Comparison of ENCODE assay signal across 12 mouse cellular contexts in genomic region chr6:61155059-61155629, GRCm38 (mm10). TPM values are rescaled to one million over a fixed set of nuclear protein-coding genes. Genes with fewer than 3 reads are reported as not detected.
DNase-seq lines count a peak whose midpoint lies in the region; ATAC-seq and TF ChIP-seq lines count a peak whose summit lies in the region.
"Had no signal": no experiment of that assay in that cellular context is flagged by ENCODE, and none has a peak within 500 bp of the region (broad histone marks: within the 10 kb centered on the region; RNA-seq: fewer than 3 reads in every experiment).

No protein-coding gene starts in this region.

- no peaks in the 10 kb centered on the region for H3K9me3 ChIP-seq in midbrain, embryonic 10.5 days (replicated peaks)
- no peaks in the 10 kb centered on the region for H3K9me3 ChIP-seq in midbrain, postnatal 0 days (ENCODE audit: low read length)
- no peaks in the 10 kb centered on the region for H3K9me3 ChIP-seq in forebrain, embryonic 13.5 days (replicated peaks)
- H3K9me3 ChIP-seq in midbrain, embryonic 12.5 days = no peaks in the 10 kb centered on the region
- H3K9me3 ChIP-seq: limb, embryonic 12.5 days had no signal

- no peak overlapping the region for H3K9ac ChIP-seq in midbrain, postnatal 0 days (replicated peaks; ENCODE audit: low read length, poor library complexity, severe bottlenecking)
- no peak overlapping the region for H3K9ac ChIP-seq in forebrain, embryonic 13.5 days
- H3K9ac ChIP-seq in midbrain, embryonic 12.5 days (replicated peaks) = no peak overlapping the region
- H3K9ac ChIP-seq: limb, embryonic 12.5 days had no signal

- no peaks in the 10 kb centered on the region for H3K36me3 ChIP-seq in midbrain, embryonic 10.5 days
- H3K36me3 ChIP-seq in midbrain, postnatal 0 days (ENCODE audit: insufficient read depth, low read length) = no peaks in the 10 kb centered on the region
- no peaks in the 10 kb centered on the region for H3K36me3 ChIP-seq in forebrain, embryonic 13.5 days (ENCODE audit: poor library complexity, severe bottlenecking)
- H3K36me3 ChIP-seq in midbrain, embryonic 12.5 days = no peaks in the 10 kb centered on the region
- H3K36me3 ChIP-seq: limb, embryonic 12.5 days had no signal

- no peak for TF ChIP-seq CTCF in midbrain, postnatal 0 days (IDR thresholded peaks at IDR 0.05)

- H3K27me3 ChIP-seq in midbrain, embryonic 10.5 days (ENCODE audit: low read depth, poor library complexity, severe bottlenecking) = no peaks in the 10 kb centered on the region
- no peaks in the 10 kb centered on the region for H3K27me3 ChIP-seq in midbrain, postnatal 0 days (ENCODE audit: insufficient read depth, low read length)
- H3K27me3 ChIP-seq in forebrain, embryonic 13.5 days = no peaks in the 10 kb centered on the region
- no peaks in the 10 kb centered on the region for H3K27me3 ChIP-seq in midbrain, embryonic 12.5 days
- H3K27me3 ChIP-seq: limb, embryonic 12.5 days had no signal

- DNase-seq in midbrain, embryonic 10.5 days (ENCODE audit: low spot score) = peak; percentile 16
- no peak for DNase-seq in midbrain, postnatal 0 days (ENCODE audit: low spot score)
- DNase-seq in retina, postnatal 7 days (ENCODE audit: low read depth, low spot score) = peak; percentile 27
- no peak for DNase-seq in gastrocnemius, postnatal 10 days
- no peak for DNase-seq in cerebellum, postnatal 36 days
- DNase-seq: cerebellum, adult 11-12 months; heart, adult 18-20 months; lung, postnatal 4 days; thymus, adult 18-20 months had no signal

- H3K27ac ChIP-seq in midbrain, embryonic 10.5 days (replicated peaks) = no peak overlapping the region
- no peak overlapping the region for H3K27ac ChIP-seq in midbrain, postnatal 0 days (ENCODE audit: low read depth, low read length)
- H3K27ac ChIP-seq in forebrain, embryonic 13.5 days = no peak overlapping the region
- no peak overlapping the region for H3K27ac ChIP-seq in midbrain, embryonic 12.5 days (replicated peaks)
- H3K27ac ChIP-seq: limb, embryonic 12.5 days had no signal

- ATAC-seq in midbrain, postnatal 0 days (ENCODE audit: low FRiP score) = no peak
- ATAC-seq in forebrain, embryonic 13.5 days = peak; percentile 81
- ATAC-seq in midbrain, embryonic 12.5 days (ENCODE audit: low FRiP score, low read depth) = peak; percentile 82

- 45% methylated on average over 8 of the region's 8 CpGs for whole genome bisulfite sequencing in midbrain, embryonic 10.5 days
- 24% methylated on average over 8 of the region's 8 CpGs for WGBS in midbrain, postnatal 0 days
- 30% methylated on average over 8 of the region's 8 CpGs for WGBS in forebrain, embryonic 13.5 days
- WGBS in midbrain, embryonic 12.5 days = 30% methylated on average over 8 of the region's 8 CpGs

- H3K4me1 ChIP-seq in midbrain, embryonic 10.5 days = peaks cover 23% of the 10 kb centered on the region
- H3K4me1 ChIP-seq in midbrain, postnatal 0 days (ENCODE audit: insufficient read depth, low read length) = no peaks in the 10 kb centered on the region; the same call in 1 of the 2 replicates
- peaks cover 14% of the 10 kb centered on the region for H3K4me1 ChIP-seq in forebrain, embryonic 13.5 days
- H3K4me1 ChIP-seq in midbrain, embryonic 12.5 days = peaks cover 17% of the 10 kb centered on the region

- H3K4me2 ChIP-seq in midbrain, postnatal 0 days (ENCODE audit: low read depth, low read length, poor library complexity, severe bottlenecking) = no peak overlapping the region; the same call in 1 of the 2 replicates
- H3K4me2 ChIP-seq in forebrain, embryonic 13.5 days = peak overlapping the region; percentile 14; the same call in 1 of the 2 replicates
- peak overlapping the region; percentile 13; the same call in 1 of the 2 replicates for H3K4me2 ChIP-seq in midbrain, embryonic 12.5 days (replicated peaks)
- H3K4me2 ChIP-seq: limb, embryonic 12.5 days had no signal

- H3K4me3 ChIP-seq in midbrain, embryonic 10.5 days = no peak overlapping the region
- no peak overlapping the region for H3K4me3 ChIP-seq in midbrain, postnatal 0 days (ENCODE audit: low read depth, low read length)
- no peak overlapping the region for H3K4me3 ChIP-seq in forebrain, embryonic 13.5 days
- no peak overlapping the region for H3K4me3 ChIP-seq in midbrain, embryonic 12.5 days
- H3K4me3 ChIP-seq: limb, embryonic 12.5 days had no signal

RNA-seq across cellular contexts. Expression of gene Ccser1, which starts 25.0 kb away (rescaled TPM):
- polyA plus RNA-seq in midbrain, embryonic 10.5 days (2016; fragmentation: Nextera tagmentation; extraction: Ambion mirVana) = 2.0 and 2.7 TPM in 2 replicates
- 51.4 and 54.7 TPM in 2 replicates for total RNA-seq in midbrain, postnatal 0 days (2014; rRNA removed)
- 13.2 and 13.9 TPM in 2 replicates for polyA plus RNA-seq in midbrain, postnatal 0 days (2015; fragmentation: Nextera tagmentation; extraction: Ambion mirVana)
- polyA plus RNA-seq in forebrain, embryonic 13.5 days (2015; fragmentation: Nextera tagmentation; extraction: Ambion mirVana) = 21.4 and 22.4 TPM in 2 replicates
- polyA plus RNA-seq in midbrain, embryonic 12.5 days (2016; fragmentation: Nextera tagmentation; extraction: Ambion mirVana) = 9.9 and 12.2 TPM in 2 replicates
- total RNA-seq in gastrocnemius, postnatal 10 days (2021) = 1 to 10 TPM; 4.4 to 5.8 TPM

Comparison
In these comparisons a context has a peak if more than half of its experiments do, and no peak if none do; other contexts are left out.
1. DNase-seq: peak in midbrain, embryonic 10.5 days (single experiment) and retina, postnatal 7 days (single experiment); none in midbrain, postnatal 0 days (single experiment), gastrocnemius, postnatal 10 days (single experiment) and cerebellum, postnatal 36 days (0 of 2).